Comparison of ENCODE assay signal across 22 mouse cellular contexts in genomic region chr17:32468494-32468893, GRCm38 (mm10). TPM values are rescaled to one million over a fixed set of nuclear protein-coding genes. Genes with fewer than 3 reads are reported as not detected.
DNase-seq lines count a peak whose midpoint lies in the region; ATAC-seq and TF ChIP-seq lines count a peak whose summit lies in the region.
"Had no signal": no experiment of that assay in that cellular context is flagged by ENCODE, and none has a peak within 500 bp of the region (broad histone marks: within the 10 kb centered on the region; RNA-seq: fewer than 3 reads in every experiment).

No protein-coding gene starts in this region.

- no peak overlapping the region for H3K4me3 ChIP-seq in intestine, postnatal 0 days (ENCODE audit: low read depth, low read length)
- H3K4me3 ChIP-seq: embryonic facial prominence, embryonic 13.5 days; forebrain, embryonic 13.5 days; heart, adult 2 months; heart, embryonic 15.5 days had no signal

- no peak overlapping the region for H3K4me2 ChIP-seq in intestine, postnatal 0 days (replicated peaks; ENCODE audit: low read depth)
- H3K4me2 ChIP-seq: embryonic facial prominence, embryonic 13.5 days; forebrain, embryonic 13.5 days; heart, embryonic 11.5 days; heart, embryonic 15.5 days had no signal

- H3K27ac ChIP-seq in intestine, postnatal 0 days (ENCODE audit: low read depth, low read length) = no peak overlapping the region
- H3K27ac ChIP-seq: embryonic facial prominence, embryonic 13.5 days; forebrain, embryonic 13.5 days; heart, adult 2 months; heart, embryonic 15.5 days had no signal

- TF ChIP-seq CTCF in intestine, postnatal 0 days (IDR thresholded peaks at IDR 0.05; ENCODE audit: low read depth) = no peak

- WGBS in intestine, postnatal 0 days = 42% methylated on average over 7 of the region's 7 CpGs

- no peak overlapping the region for H3K9ac ChIP-seq in intestine, postnatal 0 days (ENCODE audit: low read depth, low read length)
- H3K9ac ChIP-seq: embryonic facial prominence, embryonic 13.5 days; forebrain, embryonic 13.5 days; forebrain, postnatal 0 days; heart, embryonic 15.5 days had no signal

- no peaks in the 10 kb centered on the region for H3K27me3 ChIP-seq in intestine, postnatal 0 days (replicated peaks; ENCODE audit: control insufficient read depth, insufficient read depth, low read length)
- H3K27me3 ChIP-seq: embryonic facial prominence, embryonic 13.5 days; forebrain, embryonic 13.5 days had no signal

- ATAC-seq in intestine, postnatal 0 days = peak; percentile 78
- ATAC-seq: activated CD4-positive, CD25-positive, alpha-beta regulatory T cell, adult 4 months; forebrain, embryonic 13.5 days; forebrain, postnatal 0 days had no signal

- no peaks in the 10 kb centered on the region for H3K4me1 ChIP-seq in intestine, postnatal 0 days (replicated peaks; ENCODE audit: control insufficient read depth, insufficient read depth, low read length)
- H3K4me1 ChIP-seq: embryonic facial prominence, embryonic 13.5 days; forebrain, embryonic 13.5 days; heart, embryonic 15.5 days had no signal

- no peaks in the 10 kb centered on the region for H3K9me3 ChIP-seq in intestine, postnatal 0 days (ENCODE audit: control insufficient read depth)
- H3K9me3 ChIP-seq: embryonic facial prominence, embryonic 13.5 days; forebrain, embryonic 13.5 days; heart, embryonic 15.5 days had no signal

- no peaks in the 10 kb centered on the region for H3K36me3 ChIP-seq in intestine, postnatal 0 days (ENCODE audit: control insufficient read depth, insufficient read depth)
- H3K36me3 ChIP-seq: embryonic facial prominence, embryonic 13.5 days; heart, embryonic 15.5 days had no signal

- peak; percentile 29 for DNase-seq in kidney, adult 18-20 months
- no peak for DNase-seq in kidney, postnatal 4 days
- DNase-seq in kidney, postnatal 25 days = peak; percentile 21 to 52
- no peak for DNase-seq in kidney, postnatal 14 days
- DNase-seq in yolk sac, embryonic 10.5 days (ENCODE audit: low spot score) = peak; percentile 21
- DNase-seq in right cerebral cortex, postnatal 14 days = no peak
- DNase-seq in urinary bladder, postnatal 14 days (ENCODE audit: low spot score) = no peak
- DNase-seq: adrenal gland, postnatal 14 days; cerebellum, adult 18-20 months; cerebellum, adult 9-11 months; cerebellum, postnatal 36 days; forebrain, postnatal 0 days; gastrocnemius, postnatal 14 days; heart, adult 2 months; heart, postnatal 14 days had no signal

RNA-seq across cellular contexts. Expression of gene Cyp4f39, which starts 16.0 kb away (rescaled TPM):
- 0.46 and 0.59 TPM in 2 replicates for polyA plus RNA-seq in intestine, postnatal 0 days (2015; fragmentation: Nextera tagmentation; extraction: Ambion mirVana)
- polyA plus RNA-seq: heart, embryonic 11.5 days had no signal

RNA-seq across cellular contexts. Expression of gene Cyp4f17, which starts 37.4 kb away (rescaled TPM):
- 1.9 and 2.7 TPM in 2 replicates for polyA plus RNA-seq in intestine, postnatal 0 days (2015; fragmentation: Nextera tagmentation; extraction: Ambion mirVana)

RNA-seq across cellular contexts. Expression of gene Pglyrp2, which starts 44.5 kb away (rescaled TPM):
- 0.14 and 0.17 TPM in 2 replicates for polyA plus RNA-seq in intestine, postnatal 0 days (2015; fragmentation: Nextera tagmentation; extraction: Ambion mirVana)
- polyA plus RNA-seq: C2C12; forebrain, embryonic 13.5 days; forebrain, postnatal 0 days had no signal

Comparison
In these comparisons a context has a peak if more than half of its experiments do, and no peak if none do; other contexts are left out.
1. DNase-seq: peak in kidney, adult 18-20 months (single experiment), kidney, postnatal 25 days (2 of 2) and yolk sac, embryonic 10.5 days (single experiment); none in kidney, postnatal 4 days (0 of 2), kidney, postnatal 14 days (single experiment), right cerebral cortex, postnatal 14 days (single experiment) and urinary bladder, postnatal 14 days (single experiment).